Mouse (Mus musculus) liver, postnatal 0 days (tissue): ENCODE measurements around the gene Tgfb1i1.

Experiments used
- CTCF ChIP-seq: sonication (generic); IDR thresholded peaks from 2 replicates; pipeline ENCODE4 v1.5.1; 2016; ENCODE audit warnings: antibody characterized with exemption, low read depth
- EP300 ChIP-seq: IDR thresholded peaks from 2 replicates; pipeline ENCODE4 v1.6.1; 2016; ENCODE audit warnings: antibody characterized with exemption, low read depth, mild to moderate bottlenecking

GRCm38 (mm10) chr7:128201607-128202006, 45.0 kb upstream of the Tgfb1i1 start:
- TF ChIP-seq CTCF (no peak), EP300 (no peak)
